Mouse (Mus musculus): Measurements from ENCODE around the gene Cd82. TPM values are rescaled to one million over a fixed set of nuclear protein-coding genes. Genes with fewer than 3 reads are reported as not detected.

Cd82 gene
- polyA plus RNA-seq, 1 experiment from 2014 or later: 20.0 TPM

- DNase-seq (ENCODE audit: low spot score) (peak; percentile 44), ATAC-seq (ENCODE audit: low FRiP score) (no peak)
- WGBS: 60% methylated on average over 12 of the region's 12 CpGs
These were observed 23.0 kb downstream of the Cd82 start for GRCm38 (mm10) chr2:93439812-93440559.

GRCm38 (mm10) chr2:93439352-93439771 is 23.6 kb downstream of the Cd82 start:
- H3K27ac ChIP-seq: peak overlapping the region; percentile 29; the same call in 1 of the 2 replicates
- no peaks in the 10 kb centered on the region for H3K27me3 ChIP-seq (ENCODE audit: control insufficient read depth, insufficient read depth, low read length)
- H3K4me1 ChIP-seq (replicated peaks; ENCODE audit: control insufficient read depth, insufficient read depth, low read length): 0 out of 2 replicates have a peak, but pooled peaks cover 5% of the 10 kb centered on the region
- no peaks in the 10 kb centered on the region for H3K36me3 ChIP-seq (replicated peaks; ENCODE audit: control insufficient read depth, insufficient read depth)
- WGBS: 64% methylated on average over 9 of the region's 9 CpGs
- H3K4me3 ChIP-seq (replicated peaks; ENCODE audit: low read length): no peak overlapping the region
- no peak for ATAC-seq (ENCODE audit: low FRiP score)
- H3K4me2 ChIP-seq (replicated peaks): no peak overlapping the region
- H3K9me3 ChIP-seq (ENCODE audit: control insufficient read depth, low read length): no peaks in the 10 kb centered on the region
- no peak overlapping the region for H3K9ac ChIP-seq
- DNase-seq (ENCODE audit: low spot score): no peak

More at GRCm38 (mm10) chr2:93439812-93440559, 23.0 kb downstream of the Cd82 start:
- no peak overlapping the region for H3K4me2 ChIP-seq (replicated peaks)
- H3K36me3 ChIP-seq (replicated peaks; ENCODE audit: control insufficient read depth, insufficient read depth): no peaks in the 10 kb centered on the region
- H3K9me3 ChIP-seq (ENCODE audit: control insufficient read depth, low read length): no peaks in the 10 kb centered on the region
- H3K27me3 ChIP-seq (ENCODE audit: control insufficient read depth, insufficient read depth, low read length): no peaks in the 10 kb centered on the region
- H3K27ac ChIP-seq: no peak overlapping the region
- no peak overlapping the region for H3K4me3 ChIP-seq (replicated peaks; ENCODE audit: low read length)
- no peak overlapping the region for H3K9ac ChIP-seq
- 0 out of 2 replicates have a peak, but pooled peaks cover 5% of the 10 kb centered on the region for H3K4me1 ChIP-seq (replicated peaks; ENCODE audit: control insufficient read depth, insufficient read depth, low read length)

GRCm38 (mm10) chr2:93438335-93438734 is 24.6 kb downstream of the Cd82 start:
- H3K4me1 ChIP-seq (replicated peaks; ENCODE audit: control insufficient read depth, insufficient read depth, low read length): 0 out of 2 replicates have a peak, but pooled peaks cover 5% of the 10 kb centered on the region
- 70% methylated on average over 6 of the region's 6 CpGs for WGBS
- ATAC-seq (ENCODE audit: low FRiP score) (no peak), DNase-seq (ENCODE audit: low spot score) (no peak)
- no peaks in the 10 kb centered on the region for H3K36me3 ChIP-seq (replicated peaks; ENCODE audit: control insufficient read depth, insufficient read depth)
- H3K4me2 ChIP-seq (replicated peaks): no peak overlapping the region
- no peaks in the 10 kb centered on the region for H3K9me3 ChIP-seq (ENCODE audit: control insufficient read depth, low read length)
- H3K9ac ChIP-seq: no peak overlapping the region
- no peak overlapping the region for H3K4me3 ChIP-seq (replicated peaks; ENCODE audit: low read length)
- H3K27ac ChIP-seq: no peak overlapping the region
- no peaks in the 10 kb centered on the region for H3K27me3 ChIP-seq (ENCODE audit: control insufficient read depth, insufficient read depth, low read length)

- Histone ChIP-seq H3K4me3 (replicated peaks; ENCODE audit: low read length) (no peak overlapping the region), H3K9ac (no peak overlapping the region), H3K36me3 (replicated peaks; ENCODE audit: control insufficient read depth, insufficient read depth) (no peaks in the 10 kb centered on the region), H3K4me1 (replicated peaks; ENCODE audit: control insufficient read depth, insufficient read depth, low read length) (0 out of 2 replicates have a peak, but pooled peaks cover 5% of the 10 kb centered on the region), H3K4me2 (replicated peaks) (no peak overlapping the region), H3K27me3 (ENCODE audit: control insufficient read depth, insufficient read depth, low read length) (no peaks in the 10 kb centered on the region), H3K27ac (no peak overlapping the region), H3K9me3 (ENCODE audit: control insufficient read depth, low read length) (no peaks in the 10 kb centered on the region)
- no peak for DNase-seq (ENCODE audit: low spot score)
- no peak for ATAC-seq (ENCODE audit: low FRiP score)
- WGBS: 86% methylated on average over 4 of the region's 4 CpGs
These were observed 27.4 kb downstream of the Cd82 start for GRCm38 (mm10) chr2:93435577-93435976.

- Histone ChIP-seq H3K27me3 (ENCODE audit: control insufficient read depth, insufficient read depth, low read length) (no peaks in the 10 kb centered on the region), H3K4me3 (replicated peaks; ENCODE audit: low read length) (no peak overlapping the region), H3K4me2 (replicated peaks) (no peak overlapping the region), H3K4me1 (replicated peaks; ENCODE audit: control insufficient read depth, insufficient read depth, low read length) (no peaks in the 10 kb centered on the region), H3K36me3 (replicated peaks; ENCODE audit: control insufficient read depth, insufficient read depth) (no peaks in the 10 kb centered on the region), H3K27ac (no peak overlapping the region), H3K9ac (no peak overlapping the region), H3K9me3 (ENCODE audit: control insufficient read depth, low read length) (no peaks in the 10 kb centered on the region)
- no peak for DNase-seq (ENCODE audit: low spot score)
- 97% methylated on average over 3 of the region's 3 CpGs for WGBS
- no peak for ATAC-seq (ENCODE audit: low FRiP score)
These were observed 28.0 kb downstream of the Cd82 start for GRCm38 (mm10) chr2:93434896-93435295.

- Histone ChIP-seq H3K27me3 (ENCODE audit: control insufficient read depth, insufficient read depth, low read length) (no peaks in the 10 kb centered on the region), H3K9ac (no peak overlapping the region), H3K4me3 (replicated peaks; ENCODE audit: low read length) (no peak overlapping the region), H3K4me1 (replicated peaks; ENCODE audit: control insufficient read depth, insufficient read depth, low read length) (no peaks in the 10 kb centered on the region), H3K9me3 (ENCODE audit: control insufficient read depth, low read length) (no peaks in the 10 kb centered on the region), H3K27ac (no peak overlapping the region), H3K4me2 (replicated peaks) (no peak overlapping the region), H3K36me3 (replicated peaks; ENCODE audit: control insufficient read depth, insufficient read depth) (no peaks in the 10 kb centered on the region)
- WGBS: 65% methylated on average over 5 of the region's 5 CpGs
- no peak for DNase-seq (ENCODE audit: low spot score)
- ATAC-seq (ENCODE audit: low FRiP score): no peak
These were observed 29.4 kb downstream of the Cd82 start for GRCm38 (mm10) chr2:93433543-93433942.

- 76% methylated on average over 6 of the region's 6 CpGs for WGBS
- no peaks in the 10 kb centered on the region for H3K9me3 ChIP-seq (ENCODE audit: control insufficient read depth, low read length)
- no peak overlapping the region for H3K9ac ChIP-seq
- H3K4me1 ChIP-seq (replicated peaks; ENCODE audit: control insufficient read depth, insufficient read depth, low read length): no peaks in the 10 kb centered on the region
- ATAC-seq (ENCODE audit: low FRiP score) (no peak), DNase-seq (ENCODE audit: low spot score) (no peak)
- no peak overlapping the region for H3K4me3 ChIP-seq (replicated peaks; ENCODE audit: low read length)
- no peak overlapping the region for H3K4me2 ChIP-seq (replicated peaks)
- H3K27ac ChIP-seq: no peak overlapping the region
- no peaks in the 10 kb centered on the region for H3K36me3 ChIP-seq (replicated peaks; ENCODE audit: control insufficient read depth, insufficient read depth)
- H3K27me3 ChIP-seq (ENCODE audit: control insufficient read depth, insufficient read depth, low read length): no peaks in the 10 kb centered on the region
These were observed 30.1 kb downstream of the Cd82 start for GRCm38 (mm10) chr2:93432600-93433389.

- H3K4me1 ChIP-seq (replicated peaks; ENCODE audit: control insufficient read depth, insufficient read depth, low read length): no peaks in the 10 kb centered on the region
- no peak overlapping the region for H3K4me3 ChIP-seq (replicated peaks; ENCODE audit: low read length)
- DNase-seq (ENCODE audit: low spot score) (no peak), ATAC-seq (ENCODE audit: low FRiP score) (no peak)
- no peaks in the 10 kb centered on the region for H3K36me3 ChIP-seq (replicated peaks; ENCODE audit: control insufficient read depth, insufficient read depth)
- H3K9ac ChIP-seq: no peak overlapping the region
- H3K9me3 ChIP-seq (ENCODE audit: control insufficient read depth, low read length): no peaks in the 10 kb centered on the region
- 69% methylated on average over 5 of the region's 5 CpGs for WGBS
- H3K27me3 ChIP-seq (ENCODE audit: control insufficient read depth, insufficient read depth, low read length): no peaks in the 10 kb centered on the region
- no peak overlapping the region for H3K27ac ChIP-seq
- no peak overlapping the region for H3K4me2 ChIP-seq (replicated peaks)
These were observed 31.2 kb downstream of the Cd82 start for GRCm38 (mm10) chr2:93431575-93432325.

GRCm38 (mm10) chr2:93430993-93431392 is 31.9 kb downstream of the Cd82 start:
- Histone ChIP-seq H3K4me3 (replicated peaks; ENCODE audit: low read length) (no peak overlapping the region), H3K4me1 (replicated peaks; ENCODE audit: control insufficient read depth, insufficient read depth, low read length) (no peaks in the 10 kb centered on the region), H3K9ac (no peak overlapping the region), H3K27me3 (ENCODE audit: control insufficient read depth, insufficient read depth, low read length) (no peaks in the 10 kb centered on the region), H3K36me3 (replicated peaks; ENCODE audit: control insufficient read depth, insufficient read depth) (no peaks in the 10 kb centered on the region), H3K9me3 (ENCODE audit: control insufficient read depth, low read length) (no peaks in the 10 kb centered on the region), H3K4me2 (replicated peaks) (no peak overlapping the region), H3K27ac (no peak overlapping the region)
- WGBS: 84% methylated on average over 5 of the region's 5 CpGs
- DNase-seq (ENCODE audit: low spot score) (no peak), ATAC-seq (ENCODE audit: low FRiP score) (no peak)

All from hindbrain, embryonic 14.5 days (tissue).